Mouse (Mus musculus): Measurements from ENCODE around the gene Tgfb1.

Tgfb1 gene

DNA sequence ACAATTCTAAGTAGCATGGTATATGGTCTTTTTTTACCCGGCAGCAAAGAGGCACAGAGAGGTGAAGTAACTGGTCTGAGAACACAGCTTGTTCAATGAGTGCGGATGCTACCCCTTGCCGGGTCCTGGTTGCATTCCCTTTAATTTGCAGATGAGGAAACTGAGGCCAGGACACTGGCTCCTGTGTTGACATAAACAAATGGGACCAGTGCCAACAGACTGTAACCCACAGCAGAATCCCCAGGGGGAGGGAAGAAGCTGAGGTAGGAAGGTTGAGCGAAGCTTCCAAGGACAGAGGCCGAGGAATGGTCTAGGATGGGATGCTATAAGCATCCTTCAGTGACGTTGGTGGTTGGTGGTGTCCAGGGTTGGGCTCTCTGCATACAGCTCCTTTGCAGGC is 11.4 kb upstream of the Tgfb1 start:
- DNase-seq (ENCODE audit: low read depth, low spot score), result no peak

GRCm38 (mm10) chr7:25676085-25676781 is 10.6 kb upstream of the Tgfb1 start:
- no peak for DNase-seq (ENCODE audit: low read depth, low spot score)

DNA sequence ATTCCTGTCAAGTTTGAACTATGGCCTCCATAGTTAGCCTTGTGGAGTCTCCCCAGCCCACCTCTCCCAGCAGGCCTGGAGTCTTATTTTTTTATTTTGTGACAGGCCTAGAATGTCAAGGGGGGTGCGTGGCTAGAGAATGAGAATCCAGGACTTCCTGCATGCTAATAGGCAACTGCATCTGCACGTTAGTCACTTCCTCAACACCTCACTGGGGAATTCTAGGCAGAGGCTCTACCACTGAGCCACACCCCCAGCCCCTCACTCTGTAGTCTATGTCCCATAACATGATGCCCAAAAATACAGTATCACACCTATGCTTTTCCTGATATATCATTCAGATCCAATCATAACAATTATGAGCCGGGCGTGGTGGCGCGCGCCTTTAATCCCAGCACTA is 9.8 kb upstream of the Tgfb1 start:
- DNase-seq (ENCODE audit: low read depth, low spot score), result no peak

- no peak for DNase-seq (ENCODE audit: low read depth, low spot score)
These were observed 6.8 kb upstream of the Tgfb1 start for GRCm38 (mm10) chr7:25679971-25680370.

- peak; percentile 97 for DNase-seq (ENCODE audit: low read depth, low spot score)
These were observed 6.1 kb upstream of the Tgfb1 start, which contains the start of gene B9d2 for GRCm38 (mm10) chr7:25680514-25681258. Gene B9d2 (plus strand): TSS chr7:25680780.

DNA sequence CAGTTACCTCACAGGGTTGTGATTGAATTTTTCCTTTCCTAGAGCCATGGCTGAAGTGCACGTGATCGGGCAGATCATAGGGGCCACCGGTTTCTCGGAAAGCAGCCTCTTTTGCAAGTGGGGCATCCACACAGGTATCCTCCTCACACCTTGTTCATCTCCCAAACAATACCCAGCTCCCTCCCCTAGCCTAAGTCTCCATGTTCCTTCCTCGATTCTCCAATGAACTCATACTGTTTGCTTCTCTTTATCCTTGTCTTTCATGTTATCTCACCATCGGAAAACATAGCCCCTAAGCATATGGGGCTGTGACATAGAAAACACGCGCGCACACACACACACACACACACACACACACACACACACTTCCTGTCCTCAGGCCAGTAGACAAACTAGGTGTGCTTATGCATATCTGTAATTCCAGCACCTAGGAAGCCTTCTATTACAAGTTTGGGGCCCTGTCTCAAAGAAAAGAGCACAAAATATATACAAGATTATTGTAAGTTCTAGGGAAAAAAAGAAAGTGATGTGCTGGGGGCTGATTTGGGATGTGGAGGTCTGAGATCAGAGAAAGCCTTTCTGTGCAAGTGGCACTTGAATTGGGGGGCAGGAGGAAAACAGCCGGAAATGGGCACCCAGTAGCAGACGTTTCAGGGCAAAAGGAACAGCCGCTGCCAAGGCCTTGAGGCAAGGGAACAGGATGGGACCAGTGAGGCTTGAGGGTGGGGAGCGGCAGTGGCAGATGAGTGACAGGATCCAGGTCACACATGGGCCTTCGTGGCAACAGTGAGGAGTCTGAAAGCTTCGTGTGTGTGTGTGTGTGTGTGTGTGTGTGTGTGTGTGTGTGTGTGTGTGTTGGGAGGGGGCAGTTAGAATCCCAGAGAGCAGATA is 5.2 kb upstream of the Tgfb1 start:
- DNase-seq (ENCODE audit: low read depth, low spot score), result no peak

DNA sequence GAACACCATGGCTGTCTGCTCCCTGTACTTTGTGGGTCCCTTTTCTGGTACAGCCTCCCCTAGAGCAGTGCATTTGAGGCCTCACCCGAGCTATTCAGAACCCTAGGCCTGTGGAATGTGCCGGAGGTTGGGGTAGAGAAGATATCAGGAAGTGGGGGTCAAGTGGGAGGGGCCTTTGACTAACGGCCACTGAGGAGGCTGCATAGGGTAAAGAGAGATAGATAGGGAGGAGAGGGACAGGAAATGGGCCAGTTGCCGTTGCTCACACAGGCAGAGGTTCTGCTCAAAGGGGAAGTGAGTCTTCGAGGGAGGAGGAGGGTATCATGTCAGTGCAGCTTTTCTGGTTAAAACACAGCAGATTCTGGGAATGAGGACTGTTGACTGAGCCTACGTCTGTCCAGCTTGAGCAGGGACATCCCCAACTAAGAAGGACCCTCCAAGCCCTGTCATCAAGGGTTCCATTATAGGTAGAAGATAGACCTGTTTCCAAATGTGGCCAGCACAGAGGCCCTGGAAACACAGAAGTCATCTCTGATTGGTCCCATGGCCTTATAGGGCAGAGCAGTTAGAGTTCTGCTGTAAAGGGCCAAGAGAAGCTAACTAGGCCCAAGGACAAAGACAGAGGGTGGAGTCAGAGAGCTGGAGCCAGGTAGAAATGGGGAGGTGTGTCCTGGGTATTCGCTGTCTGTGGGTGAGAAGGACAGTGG is 3.2 kb upstream of the Tgfb1 start:
- peak; percentile 55 for DNase-seq (ENCODE audit: low read depth, low spot score)

DNA sequence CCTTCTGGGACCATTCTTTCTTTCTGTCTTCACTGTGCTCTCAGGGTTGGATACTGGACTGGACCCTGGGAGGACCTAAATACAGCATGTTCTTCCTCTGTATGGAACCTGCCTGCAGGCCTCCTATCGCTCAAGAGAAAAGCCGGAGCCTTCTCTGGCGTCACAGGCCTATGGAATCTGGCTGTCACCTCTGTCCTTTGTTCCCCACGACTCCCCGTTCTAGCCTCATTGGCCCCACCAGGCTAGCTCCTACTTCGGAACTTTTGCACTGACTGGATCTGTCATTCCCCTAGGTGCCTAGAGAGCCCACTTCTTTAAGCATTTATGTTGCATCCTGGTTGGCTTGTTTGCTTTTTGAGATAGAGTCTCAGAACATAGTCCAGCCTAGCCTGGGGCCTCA is 2.1 kb upstream of the Tgfb1 start:
- DNase-seq (ENCODE audit: low read depth, low spot score), result no peak

GRCm38 (mm10) chr7:25685926-25686470 is 804 bp upstream of the Tgfb1 start:
- no peak for DNase-seq (ENCODE audit: low read depth, low spot score)

DNA sequence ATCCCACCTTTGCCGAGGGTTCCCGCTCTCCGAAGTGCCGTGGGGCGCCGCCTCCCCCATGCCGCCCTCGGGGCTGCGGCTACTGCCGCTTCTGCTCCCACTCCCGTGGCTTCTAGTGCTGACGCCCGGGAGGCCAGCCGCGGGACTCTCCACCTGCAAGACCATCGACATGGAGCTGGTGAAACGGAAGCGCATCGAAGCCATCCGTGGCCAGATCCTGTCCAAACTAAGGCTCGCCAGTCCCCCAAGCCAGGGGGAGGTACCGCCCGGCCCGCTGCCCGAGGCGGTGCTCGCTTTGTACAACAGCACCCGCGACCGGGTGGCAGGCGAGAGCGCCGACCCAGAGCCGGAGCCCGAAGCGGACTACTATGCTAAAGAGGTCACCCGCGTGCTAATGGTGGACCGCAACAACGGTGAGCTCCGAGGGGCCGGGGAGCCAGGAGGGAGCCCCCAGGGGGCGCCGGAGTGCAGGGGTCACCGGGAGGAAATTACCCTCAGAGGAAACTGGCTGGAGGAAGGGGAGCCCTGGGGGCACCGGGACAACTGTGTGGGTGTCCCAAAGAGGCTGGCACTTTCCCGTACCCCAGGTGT is 1.1 kb downstream of the Tgfb1 start:
- DNase-seq (ENCODE audit: low read depth, low spot score), result no peak

- peak; percentile 88 for DNase-seq (ENCODE audit: low read depth, low spot score)
These were observed 2.2 kb downstream of the Tgfb1 start for GRCm38 (mm10) chr7:25688810-25689586.

- no peak for DNase-seq (ENCODE audit: low read depth, low spot score)
These were observed 2.8 kb downstream of the Tgfb1 start for GRCm38 (mm10) chr7:25689603-25690021.

- no peak for DNase-seq (ENCODE audit: low read depth, low spot score)
These were observed 3.2 kb downstream of the Tgfb1 start for GRCm38 (mm10) chr7:25690051-25690450.

GRCm38 (mm10) chr7:25694104-25694503 is 7.3 kb downstream of the Tgfb1 start:
- DNase-seq (ENCODE audit: low read depth, low spot score), result no peak

DNA sequence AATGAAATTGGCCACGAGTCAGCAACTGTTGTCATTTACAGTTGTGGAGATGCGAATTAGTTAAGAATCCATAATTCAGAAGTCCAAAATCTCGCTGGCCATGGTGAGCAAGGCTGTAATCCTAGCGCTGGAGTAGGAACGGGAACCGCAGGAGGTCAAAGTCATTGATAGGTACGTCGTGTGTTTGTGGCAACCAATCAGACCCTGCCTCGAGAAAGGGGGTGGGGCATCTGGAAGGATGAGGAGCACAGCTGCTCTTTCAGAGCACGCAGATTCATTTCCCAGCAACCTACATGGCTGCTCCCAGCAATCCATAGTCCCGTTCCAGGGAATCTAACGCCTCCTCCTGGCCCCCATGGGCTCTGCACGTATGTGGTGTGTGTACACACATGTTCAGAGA is 13.0 kb downstream of the Tgfb1 start:
- DNase-seq (ENCODE audit: low read depth, low spot score), result peak; percentile 98

- peak; percentile 74 for DNase-seq (ENCODE audit: low read depth, low spot score)
These were observed 13.9 kb downstream of the Tgfb1 start for GRCm38 (mm10) chr7:25700732-25701131.

DNA sequence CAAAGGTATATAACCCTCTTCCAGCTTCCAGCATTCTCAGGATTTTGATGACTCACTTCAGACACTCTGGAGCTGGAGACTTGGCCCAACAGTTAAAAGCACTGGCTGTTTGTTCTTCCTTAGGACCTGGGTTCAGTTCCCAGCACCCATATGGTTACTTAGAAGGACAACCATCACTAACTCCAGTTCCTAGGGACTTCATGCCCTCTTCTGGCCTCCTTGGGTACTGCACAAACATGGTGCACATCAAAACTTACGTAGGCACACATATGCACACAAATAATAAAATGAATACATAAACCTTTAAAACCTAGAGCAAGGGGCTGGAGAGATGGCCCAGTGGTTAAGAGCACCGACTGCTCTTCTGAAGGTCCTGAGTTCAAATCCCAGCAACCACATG is 15.5 kb downstream of the Tgfb1 start:
- peak; percentile 71 for DNase-seq (ENCODE audit: low read depth, low spot score)

GRCm38 (mm10) chr7:25703793-25704494 is 17.1 kb downstream of the Tgfb1 start:
- no peak for DNase-seq (ENCODE audit: low read depth, low spot score)

DNA sequence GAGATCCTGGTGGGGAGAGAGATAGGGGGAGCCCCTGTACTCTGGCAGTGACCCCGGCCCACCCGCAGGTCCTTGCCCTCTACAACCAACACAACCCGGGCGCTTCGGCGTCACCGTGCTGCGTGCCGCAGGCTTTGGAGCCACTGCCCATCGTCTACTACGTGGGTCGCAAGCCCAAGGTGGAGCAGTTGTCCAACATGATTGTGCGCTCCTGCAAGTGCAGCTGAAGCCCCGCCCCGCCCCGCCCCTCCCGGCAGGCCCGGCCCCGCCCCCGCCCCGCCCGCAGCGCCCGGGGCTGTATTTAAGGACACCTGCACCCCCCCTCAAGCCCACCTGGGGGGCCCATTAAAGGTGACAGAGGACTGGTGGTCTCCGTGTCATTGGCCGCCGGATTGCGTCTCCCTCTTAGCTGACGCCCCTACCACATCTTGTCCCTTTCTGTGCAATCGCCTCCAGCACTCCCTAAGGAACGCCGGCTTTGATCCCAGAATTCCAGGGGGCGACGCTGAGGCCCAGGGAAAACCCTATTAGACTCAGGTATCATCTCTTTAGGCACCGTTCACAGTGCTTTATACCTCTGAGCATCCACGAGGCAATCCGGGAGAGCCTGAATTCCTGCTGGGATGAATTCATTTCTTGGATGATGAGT is 18.0 kb downstream of the Tgfb1 start:
- peak; percentile 65 for DNase-seq (ENCODE audit: low read depth, low spot score)
